In genomic region chr11:8624179-8624886, GRCm38 (mm10) we compare ENCODE assay signal across 8 mouse cellular contexts. TPM values are rescaled to one million over a fixed set of nuclear protein-coding genes. Genes with fewer than 3 reads are reported as not detected.
DNase-seq lines count a peak whose midpoint lies in the region; ATAC-seq and TF ChIP-seq lines count a peak whose summit lies in the region.

No protein-coding gene starts in this region.

- under 1% methylated on average over 74 of the region's 74 CpGs for WGBS in hindbrain, embryonic 14.5 days
- under 1% methylated on average over 73 of the region's 74 CpGs for WGBS in midbrain, embryonic 13.5 days
- under 1% methylated on average over 54 of the region's 74 CpGs for WGBS in stomach, postnatal 0 days

- H3K27me3 ChIP-seq in hindbrain, embryonic 14.5 days (ENCODE audit: control insufficient read depth, insufficient read depth, low read length), result peaks cover 3% of the 10 kb centered on the region; the same call in 1 of the 2 replicates
- 0 out of 2 replicates have a peak, but pooled peaks cover 24% of the 10 kb centered on the region for H3K27me3 ChIP-seq in midbrain, embryonic 13.5 days
- H3K27me3 ChIP-seq in stomach, postnatal 0 days (ENCODE audit: control insufficient read depth, insufficient read depth, low read length), result no peaks in the 10 kb centered on the region

- H3K4me1 ChIP-seq in hindbrain, embryonic 14.5 days (replicated peaks; ENCODE audit: control insufficient read depth, insufficient read depth, low read length), result peaks cover 25% of the 10 kb centered on the region
- peaks cover 19% of the 10 kb centered on the region for H3K4me1 ChIP-seq in midbrain, embryonic 13.5 days (replicated peaks)
- H3K4me1 ChIP-seq in stomach, postnatal 0 days (replicated peaks; ENCODE audit: control insufficient read depth, insufficient read depth), result no peaks in the 10 kb centered on the region; the same call in 1 of the 2 replicates

- H3K27ac ChIP-seq in hindbrain, embryonic 14.5 days, result no peak overlapping the region
- H3K27ac ChIP-seq in midbrain, embryonic 13.5 days, result no peak overlapping the region
- H3K27ac ChIP-seq in stomach, postnatal 0 days (replicated peaks), result peak overlapping the region; percentile 53

- H3K4me3 ChIP-seq in hindbrain, embryonic 14.5 days (replicated peaks; ENCODE audit: low read length), result peak overlapping the region; percentile 59
- H3K4me3 ChIP-seq in midbrain, embryonic 13.5 days (replicated peaks), result peak overlapping the region; percentile 71
- H3K4me3 ChIP-seq in stomach, postnatal 0 days (ENCODE audit: low read depth, low read length), result peak overlapping the region; percentile 69

- peak; percentile 51 to 53 for DNase-seq in adrenal gland, adult 18-20 months (ENCODE audit: low spot score in 2 of 2)
- no peak for DNase-seq in adrenal gland, postnatal 4 days (ENCODE audit: low spot score in 2 of 2)
- peak; percentile 55 to 62 for DNase-seq in adrenal gland, postnatal 36 days
- DNase-seq in hindbrain, embryonic 14.5 days (ENCODE audit: low spot score), result peak; percentile 72
- peak; percentile 38 to 49 for DNase-seq in left cerebral cortex, postnatal 36 days (ENCODE audit: low spot score in 2 of 2)
- DNase-seq in stomach, postnatal 0 days (ENCODE audit: low spot score), result peak; percentile 75

- no peak for TF ChIP-seq EP300 in stomach, postnatal 0 days (optimal IDR thresholded peaks at IDR 0.05)

- H3K36me3 ChIP-seq in hindbrain, embryonic 14.5 days (replicated peaks; ENCODE audit: control insufficient read depth, insufficient read depth), result no peaks in the 10 kb centered on the region
- H3K36me3 ChIP-seq in midbrain, embryonic 13.5 days, result no peaks in the 10 kb centered on the region
- no peaks in the 10 kb centered on the region for H3K36me3 ChIP-seq in stomach, postnatal 0 days (ENCODE audit: control insufficient read depth, insufficient read depth, low read length)

- TF ChIP-seq CTCF in stomach, postnatal 0 days (IDR thresholded peaks at IDR 0.05; ENCODE audit: low read depth), result no peak

- H3K9me3 ChIP-seq in hindbrain, embryonic 14.5 days (ENCODE audit: control insufficient read depth, low read length), result no peaks in the 10 kb centered on the region
- H3K9me3 ChIP-seq in midbrain, embryonic 13.5 days, result no peaks in the 10 kb centered on the region
- H3K9me3 ChIP-seq in stomach, postnatal 0 days (ENCODE audit: control insufficient read depth, low read length), result no peaks in the 10 kb centered on the region

- H3K4me2 ChIP-seq in hindbrain, embryonic 14.5 days (replicated peaks), result peak overlapping the region; percentile 92
- H3K4me2 ChIP-seq in midbrain, embryonic 13.5 days (replicated peaks), result peak overlapping the region; percentile 99
- peak overlapping the region; percentile 100 for H3K4me2 ChIP-seq in stomach, postnatal 0 days (replicated peaks; ENCODE audit: low read depth)

- ATAC-seq in frontal cortex, adult (ENCODE audit: low TSS enrichment), result peak; percentile 72
- peak; percentile 75 for ATAC-seq in hindbrain, embryonic 14.5 days (ENCODE audit: low FRiP score)
- ATAC-seq in midbrain, embryonic 13.5 days, result peak; percentile 88
- ATAC-seq in stomach, postnatal 0 days (ENCODE audit: low FRiP score, low TSS enrichment), result peak; percentile 65

- peak overlapping the region; percentile 76 for H3K9ac ChIP-seq in hindbrain, embryonic 14.5 days
- peak overlapping the region; percentile 80 for H3K9ac ChIP-seq in midbrain, embryonic 13.5 days (replicated peaks)
- peak overlapping the region; percentile 78 for H3K9ac ChIP-seq in stomach, postnatal 0 days (ENCODE audit: low read length)

- intact Hi-C loops in left cerebral cortex, postnatal 36 days (cut with DNase I), result loop anchor here (5.0 kb wide), 1 partner anchor 38 kb away; the partner anchor contains the start of gene Tns3

RNA-seq across cellular contexts. Expression of gene Tns3, which starts 40.0 kb away (rescaled TPM):
- total RNA-seq in adrenal gland, adult 18-20 months (2021), result 10 to 100 TPM; 48.3 to 51.5 TPM
- 10 to 100 TPM; 67.7 to 81.2 TPM for total RNA-seq in adrenal gland, postnatal 4 days (2021)
- total RNA-seq in adrenal gland, postnatal 36 days (2021), result 10 to 100 TPM; 46.9 to 60.6 TPM
- 6.0 and 6.8 TPM in 2 replicates for polyA plus RNA-seq in hindbrain, embryonic 14.5 days (2014; fragmentation: Nextera tagmentation; extraction: Ambion mirVana)
- total RNA-seq in left cerebral cortex, postnatal 36 days (2021), result 10 to 100 TPM; 36.9 to 39.4 TPM
- 4.4 TPM in 2 replicates for polyA plus RNA-seq in midbrain, embryonic 13.5 days (2015; fragmentation: Nextera tagmentation; extraction: Ambion mirVana)
- polyA plus RNA-seq in stomach, postnatal 0 days (2015; fragmentation: Nextera tagmentation; extraction: Ambion mirVana), result 10.4 and 10.5 TPM in 2 replicates

Comparison
In these comparisons a context has a peak if more than half of its experiments do, and no peak if none do; other contexts are left out.
1. DNase-seq: peak in adrenal gland, adult 18-20 months (2 of 2), adrenal gland, postnatal 36 days (2 of 2), hindbrain, embryonic 14.5 days (single experiment), left cerebral cortex, postnatal 36 days (2 of 2) and stomach, postnatal 0 days (single experiment); none in adrenal gland, postnatal 4 days (0 of 2).
2. Peak in every context shown above with its lines, with median percentiles within 50 percentile points of each other: ATAC-seq, H3K4me2 ChIP-seq, H3K4me3 ChIP-seq and H3K9ac ChIP-seq.